Comparison of ENCODE assay signal across 10 mouse cellular contexts in the genomic region with DNA sequence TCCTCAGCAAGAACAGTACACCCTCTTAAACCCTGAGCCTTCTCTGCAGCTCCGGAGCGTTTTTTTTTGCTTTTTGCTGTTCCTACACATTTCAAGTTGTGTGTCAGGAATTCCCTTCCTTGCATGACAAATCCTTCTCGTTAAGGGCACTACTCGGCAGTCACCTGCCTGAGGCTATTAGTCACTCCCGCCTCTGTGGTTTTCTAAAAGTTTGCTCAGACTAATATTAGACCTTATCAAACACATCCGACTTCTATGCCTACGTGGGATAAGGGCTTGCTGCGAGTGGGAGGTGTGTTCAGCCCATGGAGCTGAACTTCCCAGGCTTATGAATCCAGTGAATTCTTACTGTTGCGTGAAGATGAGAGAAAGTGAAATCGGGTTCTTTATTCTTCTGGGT. TPM values are rescaled to one million over a fixed set of nuclear protein-coding genes. Genes with fewer than 3 reads are reported as not detected.
A peak's percentile ranks its signal among the peaks of the same experiment; 100 is the strongest.
DNase-seq lines count a peak whose midpoint lies in the region; ATAC-seq and TF ChIP-seq lines count a peak whose summit lies in the region.
"Had no signal": no experiment of that assay in that cellular context is flagged by ENCODE, and none has a peak within 500 bp of the region (broad histone marks: within the 10 kb centered on the region; RNA-seq: fewer than 3 reads in every experiment).

No protein-coding gene starts in this region.

- H3K4me2 ChIP-seq in heart, embryonic 13.5 days: no peak overlapping the region
- H3K4me2 ChIP-seq in forebrain, embryonic 16.5 days (ENCODE audit: low read length): no peak overlapping the region
- H3K4me2 ChIP-seq: liver, embryonic 11.5 days had no signal

- H3K9ac ChIP-seq in heart, embryonic 13.5 days: peak overlapping the region; percentile 1; the same call in 1 of the 2 replicates
- H3K9ac ChIP-seq in MEL (ENCODE audit: control insufficient read depth, low read depth, low read length, poor library complexity, severe bottlenecking): no peak overlapping the region
- no peak overlapping the region for H3K9ac ChIP-seq in forebrain, embryonic 16.5 days (replicated peaks; ENCODE audit: low read depth, low read length)

- 39% methylated on average over 10 of the region's 10 CpGs for WGBS in heart, embryonic 13.5 days
- 55% methylated on average over 10 of the region's 10 CpGs for WGBS in forebrain, embryonic 16.5 days

- ATAC-seq in heart, embryonic 13.5 days (ENCODE audit: extremely low read depth, insufficient number of reproducible peaks, low FRiP score, low TSS enrichment): no peak
- no peak for ATAC-seq in forebrain, embryonic 16.5 days
- ATAC-seq: midbrain, embryonic 16.5 days had no signal

- no peaks in the 10 kb centered on the region for H3K9me3 ChIP-seq in heart, embryonic 13.5 days
- no peaks in the 10 kb centered on the region for H3K9me3 ChIP-seq in MEL (replicated peaks; ENCODE audit: insufficient read depth, low read length)
- no peaks in the 10 kb centered on the region for H3K9me3 ChIP-seq in forebrain, embryonic 16.5 days (ENCODE audit: control insufficient read depth, low read length)

- no peak for TF ChIP-seq CTCF in MEL (IDR thresholded peaks at IDR 0.05 in 2 of 3, conservative IDR thresholded peaks at IDR 0.05 in 1 of 3; ENCODE audit: control insufficient read depth in 1 of 3, insufficient read depth in 1 of 3, low read depth in 2 of 3, low read length in 3 of 3, poor library complexity in 1 of 3, severe bottlenecking in 1 of 3)

- TF ChIP-seq EP300 in MEL (IDR thresholded peaks at IDR 0.05; ENCODE audit: low read depth in 1 of 2, low read length in 2 of 2): peak; percentile 43 to 47; a peak in 3 of 4 replicates

- no peak overlapping the region for H3K4me3 ChIP-seq in heart, embryonic 13.5 days
- peak overlapping the region; percentile 0 to 20; a peak in 1 of 4 replicates for H3K4me3 ChIP-seq in MEL (ENCODE audit: control insufficient read depth in 1 of 2, insufficient read depth in 1 of 2, low read depth in 2 of 2, low read length in 2 of 2)
- no peak overlapping the region for H3K4me3 ChIP-seq in forebrain, embryonic 16.5 days (replicated peaks; ENCODE audit: low read length)

- H3K4me1 ChIP-seq in heart, embryonic 13.5 days: peaks cover 51% of the 10 kb centered on the region
- H3K4me1 ChIP-seq in MEL (ENCODE audit: control insufficient read depth in 1 of 2, insufficient read depth in 2 of 2, low read length in 2 of 2): peaks cover 2 to 9% of the 10 kb centered on the region in 2 experiments; a peak in 3 of 4 replicates
- H3K4me1 ChIP-seq in forebrain, embryonic 16.5 days (replicated peaks; ENCODE audit: control insufficient read depth, insufficient read depth, low read length): peaks cover 12% of the 10 kb centered on the region

- H3K79me2 ChIP-seq in MEL (ENCODE audit: control insufficient read depth, insufficient read depth, low read length, poor library complexity): no peaks in the 10 kb centered on the region

- no peak for TF ChIP-seq RAD21 in MEL (IDR thresholded peaks at IDR 0.05; ENCODE audit: low read depth, low read length)

- 0 out of 2 replicates have a peak, but pooled peaks cover 6% of the 10 kb centered on the region for H3K27me3 ChIP-seq in heart, embryonic 13.5 days (replicated peaks)
- no peaks in the 10 kb centered on the region for H3K27me3 ChIP-seq in MEL (ENCODE audit: control insufficient read depth in 1 of 2, insufficient read depth in 2 of 2, low read length in 2 of 2)
- no peaks in the 10 kb centered on the region for H3K27me3 ChIP-seq in forebrain, embryonic 16.5 days (replicated peaks; ENCODE audit: control insufficient read depth, insufficient read depth, low read length)

- DNase-seq in heart, postnatal 4 days: no peak
- DNase-seq in lung, adult 18-20 months: peak; percentile 49 to 69
- no peak for DNase-seq in lung, postnatal 14 days
- peak; percentile 46 for DNase-seq in MEL (ENCODE audit: low read depth, low spot score)
- peak; percentile 56 for DNase-seq in lung, postnatal 36 days
- DNase-seq in retina, postnatal 1 day: no peak

- no peak for TF ChIP-seq POLR2A in MEL (IDR thresholded peaks at IDR 0.05; ENCODE audit: control insufficient read depth in 1 of 2, insufficient read depth in 1 of 2, low read depth in 1 of 2, low read length in 2 of 2, poor library complexity in 1 of 2)

- H3K27ac ChIP-seq in heart, embryonic 13.5 days (replicated peaks): 0 out of 2 replicates have a peak overlapping the region, but pooled peaks have one; percentile 10
- H3K27ac ChIP-seq in MEL (ENCODE audit: control insufficient read depth, low read depth, low read length): no peak overlapping the region
- H3K27ac ChIP-seq in forebrain, embryonic 16.5 days (ENCODE audit: low read length): no peak overlapping the region

- H3K36me3 ChIP-seq in heart, embryonic 13.5 days: no peaks in the 10 kb centered on the region
- peaks cover 0 to 7% of the 10 kb centered on the region in 2 experiments; a peak in 2 of 4 replicates for H3K36me3 ChIP-seq in MEL (ENCODE audit: control insufficient read depth in 1 of 2, insufficient read depth in 2 of 2, low read length in 2 of 2)
- no peaks in the 10 kb centered on the region for H3K36me3 ChIP-seq in forebrain, embryonic 16.5 days (ENCODE audit: control insufficient read depth, insufficient read depth)

TF ChIP-seq in MEL, 35 proteins besides CTCF, POLR2A, EP300 and RAD21:
- no peak for TF ChIP-seq USF1 (IDR thresholded peaks at IDR 0.05; ENCODE audit: low read depth, low read length)
- no peak for TF ChIP-seq RCOR1 (IDR thresholded peaks at IDR 0.05; ENCODE audit: low read depth, low read length)
- TF ChIP-seq POLR2AphosphoS2 (IDR thresholded peaks at IDR 0.05; ENCODE audit: low read length): no peak
- peak; percentile 33; the same call in 1 of the 2 replicates for TF ChIP-seq ETS1 (IDR thresholded peaks at IDR 0.05; ENCODE audit: low read depth, low read length)
- TF ChIP-seq HCFC1 (IDR thresholded peaks at IDR 0.05; ENCODE audit: low read depth, low read length): no peak
- TF ChIP-seq MAFK (IDR thresholded peaks at IDR 0.05; ENCODE audit: borderline replicate concordance, low read depth, low read length): no peak
- TF ChIP-seq MEF2A (IDR thresholded peaks at IDR 0.05; ENCODE audit: extremely low read depth, insufficient replicate concordance, low read depth, low read length, poor library complexity, severe bottlenecking): peak; percentile 60; the same call in 1 of the 2 replicates
- 0 out of 2 replicates have a peak, but pooled peaks have one; percentile 33 for TF ChIP-seq GATA1 (IDR thresholded peaks at IDR 0.05; ENCODE audit: low read depth, low read length)
- no peak for TF ChIP-seq TAL1 (IDR thresholded peaks at IDR 0.05; ENCODE audit: low read length)
- peak; percentile 53; the same call in 1 of the 2 replicates for TF ChIP-seq TCF12 (IDR thresholded peaks at IDR 0.05; ENCODE audit: low read depth, low read length)
- TF ChIP-seq NRF1 (IDR thresholded peaks at IDR 0.05; ENCODE audit: insufficient read depth, low read depth, low read length, poor library complexity, severe bottlenecking): no peak
- peak; percentile 83 for TF ChIP-seq ZNF384 (IDR thresholded peaks at IDR 0.05; ENCODE audit: low read depth, low read length)

RNA-seq across cellular contexts. Expression of a gene that starts 19.6 kb away (rescaled TPM):
- polyA plus RNA-seq in heart, embryonic 13.5 days (2015; fragmentation: Nextera tagmentation; extraction: Ambion mirVana): 3.2 and 4.5 TPM in 2 replicates
- 1 to 10 TPM; 1.2 to 1.7 TPM for total RNA-seq in heart, postnatal 4 days (2021)
- total RNA-seq in MEL (2012; rRNA removed): 7.9 and 8.6 TPM in 2 replicates
- polyA plus RNA-seq in MEL (2012; ENCODE audit: insufficient read depth in 1 of 2, insufficient read length in 2 of 2, low read depth in 1 of 2, low replicate concordance in 2 of 2, missing spikeins in 1 of 2): 10 to 100 TPM in 1 of 2 experiments, not detected in 1; 11.8 TPM
- 19.5 and 20.7 TPM in 2 replicates for polyA plus RNA-seq in forebrain, embryonic 16.5 days (2015; fragmentation: Nextera tagmentation; extraction: Ambion mirVana)

RNA-seq across cellular contexts. Expression of a gene that starts 20.9 kb away (rescaled TPM):
- polyA plus RNA-seq in heart, embryonic 13.5 days (2015; fragmentation: Nextera tagmentation; extraction: Ambion mirVana): 60.0 and 62.0 TPM in 2 replicates
- 100 to 1,000 TPM; 206 to 226 TPM for total RNA-seq in heart, postnatal 4 days (2021)
- 51.7 and 53.2 TPM in 2 replicates for total RNA-seq in MEL (2012; rRNA removed)
- 10 to 100 TPM in 1 of 2 experiments, not detected in 1; 85.4 TPM for polyA plus RNA-seq in MEL (2012; ENCODE audit: insufficient read depth in 1 of 2, insufficient read length in 2 of 2, low read depth in 1 of 2, low replicate concordance in 2 of 2, missing spikeins in 1 of 2)
- polyA plus RNA-seq in forebrain, embryonic 16.5 days (2015; fragmentation: Nextera tagmentation; extraction: Ambion mirVana): 19.9 and 23.0 TPM in 2 replicates

RNA-seq across cellular contexts. Expression of a gene that starts 34.5 kb away (rescaled TPM):
- 41.1 and 47.1 TPM in 2 replicates for polyA plus RNA-seq in heart, embryonic 13.5 days (2015; fragmentation: Nextera tagmentation; extraction: Ambion mirVana)
- total RNA-seq in heart, postnatal 4 days (2021): 10 to 100 TPM; 36.7 to 37.1 TPM
- 29.3 and 31.0 TPM in 2 replicates for total RNA-seq in MEL (2012; rRNA removed)
- 10 to 100 TPM in 1 of 2 experiments, not detected in 1; 43.6 TPM for polyA plus RNA-seq in MEL (2012; ENCODE audit: insufficient read depth in 1 of 2, insufficient read length in 2 of 2, low read depth in 1 of 2, low replicate concordance in 2 of 2, missing spikeins in 1 of 2)
- polyA plus RNA-seq in forebrain, embryonic 16.5 days (2015; fragmentation: Nextera tagmentation; extraction: Ambion mirVana): 64.1 and 64.4 TPM in 2 replicates

Comparison
In these comparisons a context has a peak if more than half of its experiments do, and no peak if none do; other contexts are left out.
1. DNase-seq: peak in lung, adult 18-20 months (2 of 2), MEL (single experiment) and lung, postnatal 36 days (single experiment); none in heart, postnatal 4 days (single experiment), lung, postnatal 14 days (single experiment) and retina, postnatal 1 day (single experiment).
2. H3K4me3 ChIP-seq: peak in MEL (2 of 2); none in heart, embryonic 13.5 days (single experiment) and forebrain, embryonic 16.5 days (single experiment).